Mouse (Mus musculus) CH12.LX (cell line): Measurements from ENCODE around the gene Mmp28. TPM values are rescaled to one million over a fixed set of nuclear protein-coding genes. Genes with fewer than 3 reads are reported as not detected.

Experiments
- DNase-seq: peaks from one replicate; pipeline ENCODE4 v3.0.0-alpha.2; 2013; ENCODE audit errors: extremely low read depth
- H3K27ac ChIP-seq: 2 replicates; pipeline ENCODE4 v1.5.1; 2012; ENCODE audit warnings: low read depth, mild to moderate bottlenecking, control low read depth, moderate library complexity; ENCODE audit not compliant: insufficient read depth
- H3K27me3 ChIP-seq: replicated peaks from 2 replicates; pipeline ENCODE3; 2012; ENCODE audit warnings: inconsistent platforms
- H3K36me3 ChIP-seq, 2 experiments: replicated peaks in 1 of 2; 2 replicates each; pipeline versions ENCODE3 to v1.6.1; 2012; ENCODE audit warnings: inconsistent platforms in 1 of 2, low read length in 1 of 2, mild to moderate bottlenecking in 1 of 2, mixed read lengths in 1 of 2, moderate library complexity in 1 of 2; ENCODE audit not compliant: control insufficient read depth in 1 of 2, insufficient read depth in 1 of 2
- H3K4me1 ChIP-seq, 2 experiments: 2 replicates each; pipeline ENCODE4 v1.6.1; 2012; ENCODE audit warnings: inconsistent platforms in 1 of 2, moderate library complexity in 1 of 2; ENCODE audit not compliant: insufficient read depth in 2 of 2, control insufficient read depth in 1 of 2
- H3K4me2 ChIP-seq: 2 replicates; pipeline ENCODE4 v1.6.1; 2012; ENCODE audit warnings: low read depth, mild to moderate bottlenecking, control low read depth; ENCODE audit not compliant: poor library complexity, insufficient read depth, severe bottlenecking
- H3K4me3 ChIP-seq, 3 experiments: fragments of 150-350 bp in 1 of 3; sonication (generic) in 1 of 3; replicated peaks in 1 of 3; 2 replicates each; pipeline versions ENCODE3 to v1.5.1; 2011 to 2012; ENCODE audit warnings: low read depth in 2 of 3, low read length in 2 of 3, mild to moderate bottlenecking in 2 of 3, moderate library complexity in 2 of 3, control low read depth in 1 of 3, improper control_type of control experiment in 1 of 3, inconsistent platforms in 1 of 3, mixed read lengths in 1 of 3; ENCODE audit not compliant: poor library complexity in 1 of 3
- H3K79me2 ChIP-seq: replicated peaks from 2 replicates; pipeline ENCODE4 v1.6.1; 2012; ENCODE audit warnings: mild to moderate bottlenecking, moderate library complexity; ENCODE audit not compliant: control insufficient read depth, poor library complexity, insufficient read depth, severe bottlenecking; ENCODE audit errors: extremely low read depth
- H3K9ac ChIP-seq: 2 replicates; pipeline ENCODE4 v1.6.1; 2012; ENCODE audit warnings: low read depth, mild to moderate bottlenecking, control low read depth, moderate library complexity; ENCODE audit not compliant: insufficient read depth
- H3K9me3 ChIP-seq: replicated peaks from 2 replicates; pipeline ENCODE3; 2012; ENCODE audit warnings: low read length, inconsistent platforms, mixed read lengths
- BHLHE40 ChIP-seq: IDR thresholded peaks from 2 replicates; pipeline ENCODE4 v1.6.1; 2011; ENCODE audit warnings: mild to moderate bottlenecking, low read depth, low read length, improper control_type of control experiment
- ELF1 ChIP-seq: IDR thresholded peaks from 2 replicates; pipeline ENCODE4 v1.6.1; 2014; ENCODE audit warnings: low read depth, mild to moderate bottlenecking, inconsistent platforms, low read length, improper control_type of control experiment
- EP300 ChIP-seq: IDR thresholded peaks from 2 replicates; pipeline ENCODE4 v1.6.1; 2011; ENCODE audit warnings: low read length, improper control_type of control experiment
- MAFK ChIP-seq: IDR thresholded peaks from 2 replicates; pipeline ENCODE4 v1.6.1; 2011; ENCODE audit warnings: low read length, improper control_type of control experiment; ENCODE audit not compliant: insufficient replicate concordance
- MAX ChIP-seq: IDR thresholded peaks from 2 replicates; pipeline ENCODE4 v1.6.1; 2011; ENCODE audit warnings: low read length, improper control_type of control experiment
- MAZ ChIP-seq: IDR thresholded peaks from 2 replicates; pipeline ENCODE4 v1.6.1; 2012; ENCODE audit warnings: low read depth, mild to moderate bottlenecking, inconsistent platforms, low read length, improper control_type of control experiment, moderate library complexity
- MXI1 ChIP-seq: IDR thresholded peaks from 2 replicates; pipeline ENCODE4 v1.6.1; 2011; ENCODE audit warnings: mild to moderate bottlenecking, low read depth, low read length, improper control_type of control experiment
- POLR2A ChIP-seq: IDR thresholded peaks from 2 replicates; pipeline ENCODE4 v1.6.1; 2011; ENCODE audit warnings: low read depth, mild to moderate bottlenecking, improper control_type of control experiment, low read length
- RCOR1 ChIP-seq: conservative IDR thresholded peaks from 2 replicates; pipeline ENCODE4 v1.6.1; 2012; ENCODE audit warnings: low read depth, mild to moderate bottlenecking, inconsistent platforms, low read length, improper control_type of control experiment
- SIN3A ChIP-seq: IDR thresholded peaks from 2 replicates; pipeline ENCODE4 v1.6.1; 2012; ENCODE audit warnings: low read length, improper control_type of control experiment, inconsistent platforms
- SMC3 ChIP-seq: IDR thresholded peaks from 2 replicates; pipeline ENCODE4 v1.6.1; 2011; ENCODE audit warnings: low read depth, low read length, improper control_type of control experiment
- TCF12 ChIP-seq: IDR thresholded peaks from 2 replicates; pipeline ENCODE4 v1.6.1; 2014; ENCODE audit warnings: low read depth, mild to moderate bottlenecking, inconsistent platforms, low read length, improper control_type of control experiment
- USF2 ChIP-seq: conservative IDR thresholded peaks from 2 replicates; pipeline ENCODE4 v1.6.1; 2011; ENCODE audit warnings: low read depth, low read length, improper control_type of control experiment
- dilution Hi-C: fragments of 300-500 bp; cut with MboI; formaldehyde crosslinking; loops from 2 replicates; pipeline ENCODE4 v1.14.3; 2020; ENCODE audit warnings: low sequenced_read_pairs; ENCODE audit not compliant: extremely low pct_unique_long_range_greater_than_20kb, extremely low pct_ligation_motif_present
- in situ Hi-C: fragments of 300-500 bp; cut with MboI; formaldehyde crosslinking; loops from 3 replicates; pipeline ENCODE4 v1.14.3; 2019; ENCODE audit warnings: low sequenced_read_pairs, low pct_ligation_motif_present, low pct_unique_long_range_greater_than_20kb, mixed read lengths
- polyA plus RNA-seq: library from polyadenylated mRNA; unstranded; fragments of >175 nt; gene quantifications from 2 replicates; pipeline ENCODE4 v1.2.1, GENCODE M21; 2012; ENCODE audit warnings: low read depth; ENCODE audit not compliant: insufficient read length
- total RNA-seq, 2 experiments: library from RNA; depleted of rRNA; stranded (reverse); fragments of 300-350 nt in 1 of 2; fragments of >200 nt in 1 of 2; gene quantifications; 2 replicates each; pipeline ENCODE4 v1.2.3; 2012 to 2014

Gene Mmp28
- total and polyA plus RNA-seq, 3 experiments = 0.17 TPM; not detected in 2

DNA sequence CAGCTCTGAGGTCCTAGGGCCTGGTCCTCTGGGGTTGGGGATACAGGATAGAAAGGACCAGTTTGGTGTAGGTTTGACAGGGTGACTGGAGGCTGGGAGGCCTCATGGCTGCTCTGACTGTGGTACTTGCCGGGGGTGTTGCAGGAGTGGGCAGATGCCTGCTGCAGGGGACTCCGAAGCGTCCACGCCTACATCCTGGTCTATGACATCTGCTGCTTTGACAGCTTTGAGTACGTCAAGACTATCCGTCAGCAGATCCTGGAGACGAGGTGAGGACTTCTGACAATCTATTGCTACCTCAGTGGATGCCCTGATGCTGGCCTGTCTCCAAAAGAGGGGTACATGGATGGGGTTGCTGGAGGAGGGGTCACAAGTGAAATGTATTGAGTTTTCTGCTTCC is 45.2 kb downstream of the Mmp28 start:
- in situ Hi-C loops = loop anchor here (25.0 kb wide), 1 partner anchor 505 kb away; the partner anchor contains the start of genes Nle1 and Unc45b
- Histone ChIP-seq H3K27me3 (peaks cover 83% of the 10 kb centered on the region), H3K9me3 (peaks cover 3% of the 10 kb centered on the region), H3K4me3 (no peak overlapping the region), H3K4me2 (no peak overlapping the region), H3K9ac (no peak overlapping the region)
- dilution Hi-C loops = no loop called here
- no peak for TF ChIP-seq MAX
- TF ChIP-seq MAFK = no peak
- TF ChIP-seq USF2 = no peak
- TF ChIP-seq, all 38 proteins: peak for 0
- peaks cover 4 to 6% of the 10 kb centered on the region in 2 experiments for H3K4me1 ChIP-seq
- H3K27ac ChIP-seq = no peak overlapping the region
- H3K36me3 ChIP-seq = no peaks in the 10 kb centered on the region
- H3K79me2 ChIP-seq = no peaks in the 10 kb centered on the region
- DNase-seq = no peak

- dilution Hi-C loops (no loop called here), in situ Hi-C loops (loop anchor here (25.0 kb wide), 1 partner anchor 505 kb away; the partner anchor contains the start of genes Nle1 and Unc45b)
- H3K9me3 ChIP-seq = peaks cover 3% of the 10 kb centered on the region
- no peak overlapping the region for H3K4me3 ChIP-seq
- H3K4me1 ChIP-seq = peaks cover 4 to 6% of the 10 kb centered on the region in 2 experiments
- H3K9ac ChIP-seq = no peak overlapping the region
- H3K27ac ChIP-seq = no peak overlapping the region
- H3K4me2 ChIP-seq = no peak overlapping the region
- TF ChIP-seq SIN3A (peak; percentile 85), ELF1 (peak; percentile 60; the same call in 1 of the 2 replicates), POLR2A (no peak), MXI1 (peak; percentile 70)
- H3K36me3 ChIP-seq = no peaks in the 10 kb centered on the region
- no peaks in the 10 kb centered on the region for H3K79me2 ChIP-seq
- peaks cover 83% of the 10 kb centered on the region for H3K27me3 ChIP-seq
- DNase-seq = peak; percentile 62
These were observed 45.8 kb downstream of the Mmp28 start for GRCm38 (mm10) chr11:83417080-83417479.

DNA sequence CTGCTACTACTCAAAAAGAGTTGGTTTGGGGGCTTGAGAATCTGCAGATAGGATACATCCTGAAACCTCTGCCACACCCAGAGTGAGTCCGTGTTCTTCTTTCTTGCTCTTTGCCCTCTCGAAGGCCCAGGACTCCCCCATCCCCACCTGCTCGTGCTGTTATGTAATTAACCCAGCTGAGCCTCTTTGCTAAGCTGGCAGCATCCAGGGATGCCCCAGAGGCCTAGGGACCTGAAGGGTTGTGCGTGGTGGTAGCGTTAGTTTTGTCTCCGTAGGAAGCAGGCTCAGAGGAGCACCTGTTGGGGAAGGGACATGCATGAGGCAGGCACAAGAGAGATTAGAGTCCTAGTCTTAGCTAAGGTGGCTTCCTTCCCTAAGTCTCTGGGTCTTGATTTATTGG is 52.4 kb downstream of the Mmp28 start:
- dilution Hi-C loops = no loop called here
- no peak for DNase-seq
- Histone ChIP-seq H3K36me3 (peaks cover 0 to 5% of the 10 kb centered on the region in 2 experiments), H3K79me2 (no peaks in the 10 kb centered on the region), H3K27ac (no peak overlapping the region), H3K4me2 (no peak overlapping the region), H3K9me3 (no peaks in the 10 kb centered on the region), H3K27me3 (peaks cover 35% of the 10 kb centered on the region), H3K9ac (no peak overlapping the region), H3K4me3 (no peak overlapping the region)
- TF ChIP-seq EP300 (no peak), MAX (no peak), TCF12 (peak; percentile 0; the same call in 1 of the 2 replicates), RCOR1 (no peak), BHLHE40 (0 out of 2 replicates have a peak, but pooled peaks have one; percentile 8), MAZ (no peak), SMC3 (no peak)
- TF ChIP-seq, all 38 proteins: peak for 2
- in situ Hi-C loops = loop anchor here (25.0 kb wide), 1 partner anchor 498 kb away; the partner anchor contains the start of genes Nle1 and Unc45b
- H3K4me1 ChIP-seq = peaks cover 17 to 33% of the 10 kb centered on the region in 2 experiments
